Mouse (Mus musculus): ENCODE results near the gene Vmn2r29. TPM values are rescaled to one million over a fixed set of nuclear protein-coding genes. Genes with fewer than 3 reads are reported as not detected.
"Not testable (repeated sequence)": the region's sequence is repeated elsewhere in the genome, so short reads cannot be mapped to it uniquely, and the experiment has no call there.

Vmn2r29 gene
- total RNA-seq (2021), result 1 to 10 TPM; 1.4 to 1.8 TPM
- long read RNA-seq, experiment 1, result 0 reads
- long read RNA-seq, experiment 2, result 0 reads

DNA sequence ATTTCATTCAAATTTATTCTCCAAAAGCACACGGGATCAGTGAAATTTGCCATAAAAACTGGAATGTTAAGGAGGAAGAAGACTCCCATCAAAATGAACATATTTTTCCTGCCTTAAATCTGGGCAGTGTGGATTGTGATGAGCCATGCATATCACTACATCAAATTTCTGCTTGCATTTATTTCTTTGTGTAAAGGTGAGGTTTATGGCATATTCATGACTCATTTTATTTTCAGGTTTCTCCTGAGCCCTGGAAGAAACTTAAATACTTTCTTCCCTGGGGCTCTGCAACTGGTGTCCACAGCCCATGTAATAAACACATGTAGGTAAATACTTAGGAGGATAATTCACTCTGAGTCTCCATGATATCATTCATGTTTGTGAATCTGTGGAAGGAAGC lies at the start of gene Vmn2r29:
Gene Vmn2r29 (minus strand): TSS at position 101 of the 400 bp plus-strand sequence.
- intact Hi-C loops (cut with DNase I); DNase-seq (ENCODE audit: low spot score in 2 of 2): not testable (repeated sequence)

DNA sequence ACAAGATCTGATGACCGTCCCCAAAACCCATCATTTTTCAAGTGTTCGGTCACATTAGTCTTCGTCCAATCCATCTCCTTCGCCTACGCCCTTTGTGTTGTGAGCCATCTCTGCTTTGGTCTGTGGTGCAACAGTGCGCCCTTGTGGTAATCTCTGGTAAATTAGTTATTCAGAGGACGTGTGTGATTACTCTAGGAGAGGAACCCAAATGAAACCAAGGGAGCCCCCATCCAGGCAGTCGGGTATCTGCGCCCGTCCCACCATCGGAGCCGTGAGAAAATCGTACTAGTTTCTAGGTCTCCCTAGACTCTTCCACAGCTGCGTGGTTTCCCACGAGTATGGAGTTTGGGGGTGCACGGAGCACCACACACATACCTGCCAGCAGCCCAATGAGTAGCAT lies 48.5 kb upstream of the Vmn2r29 start:
- intact Hi-C loops (cut with DNase I), result loop anchor here (10.0 kb wide), 2 partner anchors 171 to 861 kb away; partner anchors contain the start of genes Olfr1344 and Zfp954
- peak; percentile 70 to 79 for DNase-seq (ENCODE audit: low spot score in 2 of 2)

DNA sequence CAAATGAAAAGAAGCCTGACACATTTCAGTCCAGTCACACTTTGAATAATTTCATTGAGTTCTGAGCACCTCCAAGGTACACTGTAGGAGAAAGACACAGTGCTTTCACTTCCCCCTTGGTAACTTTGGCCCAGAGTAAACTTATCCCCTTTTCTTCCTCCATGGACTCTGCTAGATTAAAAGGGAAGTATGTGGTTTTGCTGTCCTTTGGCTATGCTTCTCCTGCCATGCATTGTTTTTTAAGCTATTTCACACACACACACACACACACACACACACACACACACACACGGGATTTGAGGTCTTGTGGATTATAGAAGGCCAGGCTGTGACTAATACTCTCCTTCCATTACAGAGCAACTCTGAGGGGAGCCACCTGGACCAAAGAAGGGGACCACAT lies 34.3 kb upstream of the Vmn2r29 start:
- no peak for DNase-seq (ENCODE audit: low spot score in 2 of 2)
- intact Hi-C loops (cut with DNase I), result no loop called here

DNA sequence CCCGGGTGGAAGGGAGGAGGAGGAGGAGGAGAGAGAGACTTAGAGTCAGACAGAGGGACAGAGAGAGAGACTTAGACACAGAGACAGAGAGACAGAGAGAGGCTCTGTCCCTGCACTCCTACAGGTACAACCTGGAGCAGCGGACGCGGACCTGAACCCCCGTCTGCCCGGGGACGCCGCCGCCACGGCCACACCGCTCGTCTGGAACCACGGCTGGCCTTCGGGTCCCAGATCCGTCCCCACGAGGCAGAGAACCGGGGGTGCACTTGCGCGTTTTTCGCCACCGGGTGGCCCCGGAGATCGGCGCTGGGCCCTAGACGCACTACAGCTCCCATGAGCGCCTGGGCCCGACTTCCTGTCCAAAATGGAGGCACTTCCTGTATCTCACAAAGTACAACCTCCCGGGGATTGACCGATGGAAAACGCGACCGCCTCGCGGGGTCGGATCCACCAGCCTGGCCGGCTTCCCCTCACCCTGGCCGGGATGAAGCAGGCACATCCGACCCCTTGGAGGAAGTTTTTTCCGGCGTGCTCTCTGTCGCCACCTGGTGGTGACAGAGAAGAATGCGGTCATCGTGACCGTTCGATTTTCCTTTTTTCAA lies 30.9 kb upstream of the Vmn2r29 start, which contains the start of gene Gm45844:
Gene Gm45844 (minus strand): TSS at position 324 of the 602 bp plus-strand sequence.
- intact Hi-C loops (cut with DNase I), result loop anchor here (10.0 kb wide), 1 partner anchor 693 kb away; no protein-coding TSS in a partner anchor
- DNase-seq (ENCODE audit: low spot score in 2 of 2), result peak; percentile 85 to 93

DNA sequence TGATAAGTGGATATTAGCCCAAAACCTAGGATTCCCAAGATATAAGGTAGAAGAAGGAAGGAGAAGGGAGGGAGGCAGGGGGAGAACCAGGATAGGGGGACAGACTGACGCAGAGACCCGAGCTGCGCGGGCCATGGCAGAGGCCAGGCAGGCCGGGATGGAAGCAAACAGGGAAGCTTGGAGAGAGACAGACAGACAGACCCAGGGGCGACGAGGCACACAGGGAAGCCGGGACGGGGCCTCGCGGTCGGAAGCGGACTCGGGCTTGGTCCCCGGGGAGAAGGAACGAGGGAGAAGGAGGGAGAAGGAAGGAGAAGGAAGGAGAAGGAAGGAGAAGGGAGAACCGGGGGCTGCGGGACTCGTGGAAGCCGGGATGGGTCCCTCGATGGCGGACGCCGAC lies 30.4 kb upstream of the Vmn2r29 start:
- intact Hi-C loops (cut with DNase I), result loop anchor here (10.0 kb wide), 1 partner anchor 693 kb away; no protein-coding TSS in a partner anchor
- DNase-seq (ENCODE audit: low spot score in 2 of 2), result not testable (repeated sequence)

DNA sequence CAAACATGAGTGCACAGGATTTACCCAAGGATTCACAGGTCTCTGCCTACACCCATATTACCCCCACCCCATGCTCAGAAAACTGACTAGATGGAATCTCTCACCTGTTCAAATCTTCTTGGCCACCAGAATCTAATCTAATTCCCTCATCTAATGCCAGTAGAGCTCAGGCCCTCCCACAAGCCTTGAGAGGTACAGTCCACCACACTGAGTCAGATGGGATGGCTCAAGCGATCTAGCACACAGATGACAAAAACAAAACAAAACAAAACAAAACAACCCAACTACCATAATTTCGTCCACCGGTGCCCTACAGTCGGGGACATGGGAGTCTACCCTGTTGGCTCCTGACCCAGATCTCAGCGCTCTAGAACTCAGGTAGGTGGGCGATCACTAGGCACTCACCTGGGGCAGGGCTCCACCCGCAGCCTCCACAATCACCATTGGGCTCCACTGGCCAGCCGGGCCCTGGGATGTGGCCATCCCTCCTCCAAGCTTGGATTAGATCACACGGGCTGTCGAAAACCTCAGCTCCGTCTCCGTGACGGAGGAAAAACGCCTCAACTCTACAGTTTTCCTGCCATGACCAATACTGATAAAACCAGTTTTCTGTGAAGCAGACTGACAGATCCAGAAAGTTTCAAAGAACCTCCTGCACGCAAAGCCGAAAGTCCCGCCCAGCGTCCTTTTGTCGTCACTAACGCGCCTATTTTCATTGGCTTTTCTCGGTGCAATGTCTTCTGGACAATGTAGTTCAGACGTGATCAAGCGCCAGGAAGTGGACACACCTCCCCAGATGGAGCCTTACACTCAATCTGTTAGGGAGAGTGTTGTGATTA lies 37.6 kb downstream of the Vmn2r29 start, which contains the start of gene Zfp772:
Gene Zfp772 (minus strand): TSS at position 686 of the 839 bp plus-strand sequence.
- intact Hi-C loops (cut with DNase I), result not testable (repeated sequence)
- peak; percentile 36 to 51 for DNase-seq (ENCODE audit: low spot score in 2 of 2)

DNA sequence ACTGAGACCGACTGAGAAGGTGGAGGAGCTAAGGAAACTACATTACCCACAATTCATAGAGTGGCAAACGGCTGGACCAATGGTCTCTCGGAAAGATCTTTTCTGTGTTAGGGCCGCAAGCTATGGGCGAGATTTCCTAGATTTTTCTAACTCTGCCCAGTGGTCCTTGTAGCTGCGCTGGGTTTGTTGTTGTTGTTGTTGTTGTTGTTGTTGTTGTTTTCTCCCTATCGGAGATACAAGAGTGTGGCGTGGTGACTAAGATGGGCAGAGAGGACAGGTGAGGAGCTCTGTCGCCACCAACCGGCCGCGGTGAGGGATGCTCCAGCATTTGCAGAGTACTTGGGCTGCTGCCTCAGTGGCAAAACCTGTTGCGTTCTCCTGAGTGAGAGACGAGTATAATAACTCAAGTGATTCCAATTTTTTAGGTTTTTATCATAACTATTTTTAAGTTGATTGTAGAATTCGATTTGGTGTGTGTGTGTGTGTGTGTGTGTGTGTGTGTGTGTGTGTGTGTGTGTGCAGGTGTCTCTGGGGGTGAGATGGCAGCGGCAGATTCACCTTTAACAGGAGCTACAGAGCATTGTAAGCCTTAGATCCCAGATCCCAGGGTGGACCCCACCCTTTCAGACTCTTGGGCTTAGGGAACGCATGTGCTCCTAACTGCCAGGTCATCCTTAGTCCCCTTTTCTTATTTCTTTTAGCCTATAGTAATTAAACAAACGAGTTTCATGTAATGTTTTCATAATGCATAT lies 58.8 kb downstream of the Vmn2r29 start:
- intact Hi-C loops (cut with DNase I), result loop anchor here (5.0 kb wide), 1 partner anchor 51 kb away; the partner anchor contains the start of gene Zfp773
- DNase-seq (ENCODE audit: low spot score in 2 of 2), result peak; percentile 77 to 88

DNA sequence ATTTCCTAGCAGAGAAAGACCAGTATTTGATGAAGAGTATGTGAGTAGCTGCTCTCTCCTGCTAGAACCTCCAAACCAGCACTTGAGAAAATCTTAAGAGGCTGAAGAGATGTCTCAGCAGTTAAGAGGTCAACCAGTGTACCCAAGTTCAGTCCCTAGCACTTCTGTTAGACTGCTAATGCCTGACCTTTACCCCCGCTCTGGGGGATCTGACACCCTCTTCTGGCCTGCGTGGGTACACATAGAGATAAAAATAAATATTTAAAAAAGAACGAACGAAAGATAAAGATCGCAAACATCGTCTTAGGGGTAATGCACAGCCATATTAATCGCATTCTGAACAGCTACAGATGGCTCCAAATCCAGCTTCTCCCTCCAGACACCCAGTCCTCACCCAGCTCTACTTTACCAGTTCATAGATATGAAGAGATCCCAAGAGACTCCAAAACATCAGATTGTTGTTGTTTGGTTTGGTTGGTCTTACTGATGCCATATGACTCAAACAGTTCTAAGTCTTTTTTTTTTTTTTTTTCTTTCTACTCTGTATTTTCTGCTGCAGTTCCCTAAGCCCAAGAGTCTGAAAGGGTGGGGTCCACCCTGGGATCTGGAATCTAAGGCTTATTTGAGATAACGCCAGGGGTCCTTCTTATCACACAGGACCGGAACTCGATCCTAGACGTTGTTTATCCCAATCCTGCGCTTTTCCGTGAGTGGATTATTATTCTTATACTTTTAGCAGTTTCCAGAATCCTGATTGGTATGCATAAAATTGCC lies 59.5 kb downstream of the Vmn2r29 start:
- intact Hi-C loops (cut with DNase I), result loop anchor here (5.0 kb wide), 1 partner anchor 50 kb away; the partner anchor contains the start of gene Zfp773
- DNase-seq (ENCODE audit: low spot score in 2 of 2), result no peak

DNA sequence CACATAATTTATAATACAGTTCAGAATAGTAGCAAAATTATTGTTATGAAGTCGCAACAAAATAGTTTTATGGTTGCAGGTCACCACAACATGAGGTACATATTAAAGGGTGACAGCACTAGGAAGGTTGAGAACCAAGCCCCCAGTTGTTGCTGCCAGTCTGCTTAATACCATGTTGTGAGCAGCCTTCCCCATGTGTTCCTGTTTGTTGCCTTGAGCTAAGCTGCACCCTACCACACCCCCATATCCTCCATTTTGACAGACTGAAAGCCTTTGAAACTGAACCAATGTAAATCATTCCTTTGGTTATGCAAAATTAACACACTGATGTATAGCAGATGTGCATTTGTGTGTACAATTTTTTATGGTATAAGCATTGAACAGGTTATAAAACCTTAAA lies 61.2 kb downstream of the Vmn2r29 start:
- intact Hi-C loops (cut with DNase I), result loop anchor here (1.0 to 5.0 kb wide), 2 partner anchors 15 to 49 kb away; partner anchors contain the start of genes Zfp418 and Zfp773
- DNase-seq (ENCODE audit: low spot score in 2 of 2), result no peak

Other genes starting within 250 kb of the Vmn2r29 start
- 10 to 100 TPM; 11.8 to 13.0 TPM for gene Zfp954, start 125.8 kb downstream of the Vmn2r29 start, total RNA-seq (2021)
- 1 to 10 TPM; 1.5 to 2.0 TPM for gene Zfp773, start 110.6 kb downstream of the Vmn2r29 start, total RNA-seq (2021)
- gene Zfp418, start 76.0 kb downstream of the Vmn2r29 start, total RNA-seq (2021), result 1 to 10 TPM; 5.0 to 6.2 TPM
- 1 to 10 TPM; 7.8 to 8.0 TPM for gene Zfp772, start 37.3 kb downstream of the Vmn2r29 start, total RNA-seq (2021)
- 10 to 100 TPM in 1 of 2 experiments, 1 to 10 TPM in 1; 9.4 to 11.2 TPM for gene Gm45844, start 31.0 kb upstream of the Vmn2r29 start, total RNA-seq (2021)
- gene Clcn4, start 53.5 kb upstream of the Vmn2r29 start, total RNA-seq (2021), result 100 to 1,000 TPM; 156 TPM
- gene Vmn2r30, start 90.3 kb upstream of the Vmn2r29 start, total RNA-seq (2021), result under 1 TPM in 1 of 2 experiments, not detected in 1; 0.13 TPM
- gene Gm45783, start 127.2 kb upstream of the Vmn2r29 start, total RNA-seq (2021), result not detected
- not detected for gene Vmn2r31, start 152.4 kb upstream of the Vmn2r29 start, total RNA-seq (2021)
- not detected for gene Vmn2r32, start 232.7 kb upstream of the Vmn2r29 start, total RNA-seq (2021)